Mouse (Mus musculus): Measurements from ENCODE around the gene Spen. TPM values are rescaled to one million over a fixed set of nuclear protein-coding genes. Genes with fewer than 3 reads are reported as not detected.

Gene Spen
- polyA plus RNA-seq, 1 experiment from 2014 or later = 12.8 TPM

- H3K27me3 ChIP-seq (replicated peaks; ENCODE audit: control insufficient read depth, insufficient read depth, low read length) = no peaks in the 10 kb centered on the region
- H3K4me3 ChIP-seq (ENCODE audit: low read depth, low read length) = no peak within 1 kb of the TSS
- peak within 1 kb of the TSS; percentile 43 for H3K4me2 ChIP-seq (ENCODE audit: low read length)
- WGBS = 54% methylated on average over 9 of the region's 9 CpGs
- H3K4me1 ChIP-seq (replicated peaks; ENCODE audit: control insufficient read depth, insufficient read depth, low read length) = peaks cover 15% of the 10 kb centered on the region
- no peaks in the 10 kb centered on the region for H3K9me3 ChIP-seq (ENCODE audit: control insufficient read depth, low read length)
- no peaks in the 10 kb centered on the region for H3K36me3 ChIP-seq (ENCODE audit: control insufficient read depth, insufficient read depth, low read length)
- no peak for DNase-seq (ENCODE audit: low spot score)
- H3K27ac ChIP-seq (ENCODE audit: low read depth) = peak within 1 kb of the TSS; percentile 48
- H3K9ac ChIP-seq (ENCODE audit: low read length) = peak within 1 kb of the TSS; percentile 17
- no peak for ATAC-seq (replicated peaks; ENCODE audit: low FRiP score, low TSS enrichment, low read depth)
Measured at GRCm38 (mm10) chr4:141420192-141420829, 118.1 kb downstream of the Spen start, which contains the start of gene Hspb7. Gene Hspb7, plus strand, starts transcription at chr4:141420779.

GRCm38 (mm10) chr4:141419398-141420191 is 118.8 kb downstream of the Spen start:
- WGBS = 57% methylated on average over 27 of the region's 27 CpGs
- no peaks in the 10 kb centered on the region for H3K9me3 ChIP-seq (ENCODE audit: control insufficient read depth, low read length)
- H3K36me3 ChIP-seq (ENCODE audit: control insufficient read depth, insufficient read depth, low read length) = no peaks in the 10 kb centered on the region
- H3K4me2 ChIP-seq (ENCODE audit: low read length) = no peak overlapping the region
- H3K9ac ChIP-seq (ENCODE audit: low read length) = no peak overlapping the region
- no peak for DNase-seq (ENCODE audit: low spot score)
- no peak overlapping the region for H3K4me3 ChIP-seq (ENCODE audit: low read depth, low read length)
- no peak for ATAC-seq (replicated peaks; ENCODE audit: low FRiP score, low TSS enrichment, low read depth)
- no peak overlapping the region for H3K27ac ChIP-seq (ENCODE audit: low read depth)
- H3K27me3 ChIP-seq (replicated peaks; ENCODE audit: control insufficient read depth, insufficient read depth, low read length) = no peaks in the 10 kb centered on the region
- peaks cover 15% of the 10 kb centered on the region for H3K4me1 ChIP-seq (replicated peaks; ENCODE audit: control insufficient read depth, insufficient read depth, low read length)

Other genes with a start within 250 kb of the Spen start
- gene Epha2, start 237.4 kb downstream of the Spen start, polyA plus RNA-seq (2014; fragmentation: Nextera tagmentation; extraction: Ambion mirVana) = 3.4 and 3.5 TPM in 2 replicates
- 2.4 and 2.9 TPM in 2 replicates for gene Fam131c, start 170.4 kb downstream of the Spen start, polyA plus RNA-seq (2014; fragmentation: Nextera tagmentation; extraction: Ambion mirVana)
- gene Clcnka, start 139.9 kb downstream of the Spen start, polyA plus RNA-seq (2014; fragmentation: Nextera tagmentation; extraction: Ambion mirVana) = 0.30 TPM in 1 of 2 replicates, not detected in the other
- gene Clcnkb, start 122.6 kb downstream of the Spen start, polyA plus RNA-seq (2014; fragmentation: Nextera tagmentation; extraction: Ambion mirVana) = 0.51 TPM in 1 of 2 replicates, not detected in the other
- gene Hspb7, start 117.8 kb downstream of the Spen start, polyA plus RNA-seq (2014; fragmentation: Nextera tagmentation; extraction: Ambion mirVana) = 3.5 and 3.8 TPM in 2 replicates
- gene Srarp, start 102.5 kb downstream of the Spen start, polyA plus RNA-seq (2014; fragmentation: Nextera tagmentation; extraction: Ambion mirVana) = 0.20 TPM in 1 of 2 replicates, not detected in the other
- gene Zbtb17, start 93.9 kb downstream of the Spen start, polyA plus RNA-seq (2014; fragmentation: Nextera tagmentation; extraction: Ambion mirVana) = 29.9 and 30.9 TPM in 2 replicates
- 94.6 and 108 TPM in 2 replicates for gene Fblim1, start 67.5 kb upstream of the Spen start, polyA plus RNA-seq (2014; fragmentation: Nextera tagmentation; extraction: Ambion mirVana)
- 6.0 and 8.4 TPM in 2 replicates for gene Tmem82, start 80.0 kb upstream of the Spen start, polyA plus RNA-seq (2014; fragmentation: Nextera tagmentation; extraction: Ambion mirVana)
- 0.17 and 0.26 TPM in 2 replicates for gene Slc25a34, start 85.2 kb upstream of the Spen start, polyA plus RNA-seq (2014; fragmentation: Nextera tagmentation; extraction: Ambion mirVana)
- 3.2 and 3.7 TPM in 2 replicates for gene Plekhm2, start 126.3 kb upstream of the Spen start, polyA plus RNA-seq (2014; fragmentation: Nextera tagmentation; extraction: Ambion mirVana)
- 2.2 and 3.7 TPM in 2 replicates for gene Rsc1a1, start 147.0 kb upstream of the Spen start, polyA plus RNA-seq (2014; fragmentation: Nextera tagmentation; extraction: Ambion mirVana)
- 19.5 and 20.0 TPM in 2 replicates for gene Ddi2, start 184.8 kb upstream of the Spen start, polyA plus RNA-seq (2014; fragmentation: Nextera tagmentation; extraction: Ambion mirVana)
- 10.1 and 12.7 TPM in 2 replicates for gene Agmat, start 208.1 kb upstream of the Spen start, polyA plus RNA-seq (2014; fragmentation: Nextera tagmentation; extraction: Ambion mirVana)

Measured in intestine, embryonic 14.5 days (tissue).